Mouse (Mus musculus) small intestine, adult 2 months (tissue): ENCODE results near the gene March8. TPM values are rescaled to one million over a fixed set of nuclear protein-coding genes. Genes with fewer than 3 reads are reported as not detected.

Experiments used
- H3K27ac ChIP-seq: fragments of 200-500 bp; 2 replicates; pipeline ENCODE4 v1.5.1; 2012; ENCODE audit warnings: low read depth, low read length, control low read depth, inconsistent platforms; ENCODE audit not compliant: insufficient read depth
- H3K27me3 ChIP-seq: fragments of 200-500 bp; 2 replicates; pipeline ENCODE4 v1.6.1; 2012; ENCODE audit warnings: mild to moderate bottlenecking, moderate library complexity, low read length, inconsistent platforms; ENCODE audit not compliant: control insufficient read depth, insufficient read depth
- H3K36me3 ChIP-seq: fragments of 200-500 bp; 2 replicates; pipeline ENCODE4 v1.6.1; 2012; ENCODE audit warnings: mild to moderate bottlenecking, low read length, control low read depth, inconsistent platforms; ENCODE audit not compliant: control insufficient read depth, insufficient read depth
- H3K4me1 ChIP-seq: fragments of 200-500 bp; 2 replicates; pipeline ENCODE4 v1.6.1; 2012; ENCODE audit warnings: low read length, inconsistent platforms, mixed read lengths; ENCODE audit not compliant: control insufficient read depth, insufficient read depth, insufficient read length
- H3K4me3 ChIP-seq: fragments of 200-500 bp; 2 replicates; pipeline ENCODE4 v1.5.1; 2012; ENCODE audit warnings: low read depth, mild to moderate bottlenecking, control low read depth, inconsistent platforms, low read length, moderate library complexity
- CTCF ChIP-seq: fragments of 200-500 bp; IDR thresholded peaks from 2 replicates; pipeline ENCODE4 v1.5.1; 2012; ENCODE audit warnings: low read depth, mild to moderate bottlenecking, control low read depth, inconsistent platforms, low read length, moderate library complexity, mixed read lengths; ENCODE audit not compliant: insufficient replicate concordance, insufficient read length; ENCODE audit errors: extremely low read depth
- POLR2A ChIP-seq: fragments of 200-500 bp; IDR thresholded peaks from 2 replicates; pipeline ENCODE4 v1.6.1; 2012; ENCODE audit warnings: low read depth, mild to moderate bottlenecking, control low read depth, inconsistent platforms, low read length, moderate library complexity
- WGBS: fragments of 180-500 bp; shearing (Covaris S2); methylation state at CpG from one replicate; pipeline ENCODE4 v1.1.7; 2018; 5-methylcytosine and 5-hydroxymethylcytosine counted together
- polyA plus RNA-seq: library from polyadenylated mRNA; depleted of rRNA; stranded (reverse); fragments of >200 nt; gene quantifications from 2 replicates; pipeline ENCODE4 v1.2.3, GENCODE M21; 2012

Gene March8
- polyA plus RNA-seq, 1 experiment = 65.1 TPM

GRCm38 (mm10) chr6:116370216-116370976 is 32.6 kb downstream of the March8 start:
- H3K36me3 ChIP-seq = peaks cover 1% of the 10 kb centered on the region; the same call in 1 of the 2 replicates
- no peak overlapping the region for H3K4me3 ChIP-seq
- peak overlapping the region; percentile 30; the same call in 1 of the 2 replicates for H3K27ac ChIP-seq
- 59% methylated on average over 6 of the region's 6 CpGs for WGBS
- peaks cover 18% of the 10 kb centered on the region for H3K4me1 ChIP-seq
- H3K27me3 ChIP-seq = no peaks in the 10 kb centered on the region
- TF ChIP-seq CTCF (no peak), POLR2A (no peak)

GRCm38 (mm10) chr6:116371500-116371899 is 33.7 kb downstream of the March8 start:
- TF ChIP-seq CTCF (no peak), POLR2A (no peak)
- H3K4me1 ChIP-seq = peaks cover 18% of the 10 kb centered on the region
- H3K36me3 ChIP-seq = peaks cover 1% of the 10 kb centered on the region; the same call in 1 of the 2 replicates
- 93% methylated on average over 3 of the region's 3 CpGs for WGBS
- no peaks in the 10 kb centered on the region for H3K27me3 ChIP-seq
- no peak overlapping the region for H3K27ac ChIP-seq
- no peak overlapping the region for H3K4me3 ChIP-seq

- WGBS = 73% methylated on average over 1 of the region's 1 CpGs
- Histone ChIP-seq H3K27me3 (no peaks in the 10 kb centered on the region), H3K27ac (no peak overlapping the region), H3K4me1 (peaks cover 18% of the 10 kb centered on the region), H3K4me3 (no peak overlapping the region), H3K36me3 (peaks cover 5% of the 10 kb centered on the region)
- TF ChIP-seq CTCF = no peak
- TF ChIP-seq POLR2A = no peak
Measured at GRCm38 (mm10) chr6:116374136-116374535, 36.3 kb downstream of the March8 start.

- H3K27ac ChIP-seq = no peak overlapping the region
- no peak overlapping the region for H3K4me3 ChIP-seq
- H3K36me3 ChIP-seq = peaks cover 6% of the 10 kb centered on the region
- TF ChIP-seq CTCF (no peak), POLR2A (no peak)
- H3K4me1 ChIP-seq = peaks cover 17% of the 10 kb centered on the region
- no peaks in the 10 kb centered on the region for H3K27me3 ChIP-seq
Measured at GRCm38 (mm10) chr6:116374618-116375017, 36.8 kb downstream of the March8 start.

- Histone ChIP-seq H3K4me3 (no peak overlapping the region), H3K27ac (no peak overlapping the region), H3K27me3 (no peaks in the 10 kb centered on the region), H3K4me1 (peaks cover 4% of the 10 kb centered on the region; the same call in 1 of the 2 replicates), H3K36me3 (peaks cover 6% of the 10 kb centered on the region)
- WGBS = 78% methylated on average over 7 of the region's 7 CpGs
- TF ChIP-seq POLR2A (no peak), CTCF (no peak)
Measured at GRCm38 (mm10) chr6:116378892-116379291, 41.1 kb downstream of the March8 start.

GRCm38 (mm10) chr6:116380157-116380556 is 42.3 kb downstream of the March8 start:
- Histone ChIP-seq H3K36me3 (peaks cover 5% of the 10 kb centered on the region), H3K4me3 (no peak overlapping the region), H3K27me3 (no peaks in the 10 kb centered on the region), H3K27ac (no peak overlapping the region), H3K4me1 (peaks cover 5% of the 10 kb centered on the region; the same call in 1 of the 2 replicates)
- WGBS = 58% methylated on average over 3 of the region's 3 CpGs
- TF ChIP-seq POLR2A = no peak
- TF ChIP-seq CTCF = no peak

GRCm38 (mm10) chr6:116381605-116382004 is 43.8 kb downstream of the March8 start:
- Histone ChIP-seq H3K4me1 (peaks cover 12% of the 10 kb centered on the region), H3K36me3 (peaks cover 5% of the 10 kb centered on the region), H3K27ac (no peak overlapping the region), H3K27me3 (no peaks in the 10 kb centered on the region), H3K4me3 (no peak overlapping the region)
- TF ChIP-seq POLR2A (no peak), CTCF (no peak)
- WGBS = 68% methylated on average over 2 of the region's 2 CpGs

GRCm38 (mm10) chr6:116383582-116383981 is 45.8 kb downstream of the March8 start:
- no peak overlapping the region for H3K4me3 ChIP-seq
- no peak overlapping the region for H3K27ac ChIP-seq
- no peak for TF ChIP-seq POLR2A
- TF ChIP-seq CTCF = no peak
- H3K36me3 ChIP-seq = 0 out of 2 replicates have a peak, but pooled peaks cover 2% of the 10 kb centered on the region
- 52% methylated on average over 10 of the region's 10 CpGs for WGBS
- H3K4me1 ChIP-seq = peaks cover 12% of the 10 kb centered on the region
- H3K27me3 ChIP-seq = no peaks in the 10 kb centered on the region
